In genomic region chrX:48624054-48624420, GRCm38 (mm10) we compare ENCODE assay signal across 7 mouse cellular contexts. TPM values are rescaled to one million over a fixed set of nuclear protein-coding genes. Genes with fewer than 3 reads are reported as not detected.
DNase-seq lines count a peak whose midpoint lies in the region; ATAC-seq and TF ChIP-seq lines count a peak whose summit lies in the region.

No protein-coding gene starts in this region.

- peak overlapping the region; percentile 93 for H3K4me3 ChIP-seq in megakaryocyte, embryonic 14.5 days (replicated peaks)
- peak overlapping the region; percentile 52 for H3K4me3 ChIP-seq in forebrain, embryonic 11.5 days (ENCODE audit: low read depth, low read length)
- H3K4me3 ChIP-seq in limb, embryonic 14.5 days (replicated peaks; ENCODE audit: low read length), result peak overlapping the region; percentile 50
- peak overlapping the region; percentile 67 for H3K4me3 ChIP-seq in stomach, embryonic 15.5 days (replicated peaks)

- no peak for TF ChIP-seq POLR2A in limb, embryonic 14.5 days (IDR thresholded peaks at IDR 0.05; ENCODE audit: borderline replicate concordance, extremely low read depth, insufficient read depth, insufficient read length)

- peak overlapping the region; percentile 58; the same call in 1 of the 2 replicates for H3K9ac ChIP-seq in forebrain, embryonic 11.5 days (ENCODE audit: low read length)
- H3K9ac ChIP-seq in limb, embryonic 14.5 days (ENCODE audit: low read depth, low read length, severe bottlenecking), result peak overlapping the region; percentile 50
- H3K9ac ChIP-seq in stomach, embryonic 15.5 days, result no peak overlapping the region

- no peak for ATAC-seq in megakaryocyte, adult 5-6 weeks (ENCODE audit: poor library complexity, severe bottlenecking)
- ATAC-seq in forebrain, embryonic 11.5 days (replicated peaks; ENCODE audit: low FRiP score), result no peak; the same call in 1 of the 2 replicates
- ATAC-seq in limb, embryonic 14.5 days (ENCODE audit: low FRiP score, low read depth), result no peak
- no peak for ATAC-seq in stomach, embryonic 15.5 days (ENCODE audit: insufficient read depth, low FRiP score, low read depth)

- H3K4me1 ChIP-seq in megakaryocyte, embryonic 14.5 days, result peaks cover 3% of the 10 kb centered on the region; the same call in 1 of the 2 replicates
- no peaks in the 10 kb centered on the region for H3K4me1 ChIP-seq in forebrain, embryonic 11.5 days (replicated peaks; ENCODE audit: control insufficient read depth, insufficient read depth, low read length)
- H3K4me1 ChIP-seq in limb, embryonic 14.5 days (ENCODE audit: control insufficient read depth, insufficient read depth, low read length), result no peaks in the 10 kb centered on the region
- H3K4me1 ChIP-seq in stomach, embryonic 15.5 days, result no peaks in the 10 kb centered on the region

- no peaks in the 10 kb centered on the region for H3K36me3 ChIP-seq in megakaryocyte, embryonic 14.5 days (replicated peaks; ENCODE audit: low read length)
- H3K36me3 ChIP-seq in forebrain, embryonic 11.5 days (ENCODE audit: control insufficient read depth, insufficient read depth, low read length), result no peaks in the 10 kb centered on the region
- no peaks in the 10 kb centered on the region for H3K36me3 ChIP-seq in limb, embryonic 14.5 days (ENCODE audit: control insufficient read depth, insufficient read depth, low read length)
- H3K36me3 ChIP-seq in stomach, embryonic 15.5 days, result no peaks in the 10 kb centered on the region

- peak overlapping the region; percentile 47 for H3K4me2 ChIP-seq in forebrain, embryonic 11.5 days (ENCODE audit: low read depth, low read length, severe bottlenecking)
- peak overlapping the region; percentile 49 for H3K4me2 ChIP-seq in limb, embryonic 14.5 days (replicated peaks; ENCODE audit: low read depth, low read length, severe bottlenecking)
- H3K4me2 ChIP-seq in stomach, embryonic 15.5 days, result peak overlapping the region; percentile 55

- H3K27me3 ChIP-seq in megakaryocyte, embryonic 14.5 days (replicated peaks), result peaks cover 7% of the 10 kb centered on the region
- H3K27me3 ChIP-seq in forebrain, embryonic 11.5 days (ENCODE audit: control insufficient read depth, insufficient read depth, low read length), result no peaks in the 10 kb centered on the region
- H3K27me3 ChIP-seq in limb, embryonic 14.5 days (ENCODE audit: control insufficient read depth, insufficient read depth, low read length), result no peaks in the 10 kb centered on the region
- H3K27me3 ChIP-seq in stomach, embryonic 15.5 days (replicated peaks), result no peaks in the 10 kb centered on the region

- 26% methylated on average over 9 of the region's 9 CpGs for WGBS in forebrain, embryonic 11.5 days
- 29% methylated on average over 9 of the region's 9 CpGs for WGBS in limb, embryonic 14.5 days
- 20% methylated on average over 9 of the region's 9 CpGs for WGBS in stomach, embryonic 15.5 days

- peaks cover 9% of the 10 kb centered on the region for H3K9me3 ChIP-seq in megakaryocyte, embryonic 14.5 days
- no peaks in the 10 kb centered on the region for H3K9me3 ChIP-seq in forebrain, embryonic 11.5 days (ENCODE audit: control insufficient read depth, low read length)
- H3K9me3 ChIP-seq in limb, embryonic 14.5 days (ENCODE audit: control insufficient read depth, low read length), result no peaks in the 10 kb centered on the region
- H3K9me3 ChIP-seq in stomach, embryonic 15.5 days, result no peaks in the 10 kb centered on the region

- no peak for DNase-seq in forebrain, embryonic 11.5 days (ENCODE audit: low spot score)
- DNase-seq in limb, embryonic 14.5 days (ENCODE audit: low spot score), result no peak
- no peak for DNase-seq in left cerebral cortex, adult 18-20 months (ENCODE audit: low spot score in 2 of 2)
- no peak for DNase-seq in adrenal gland, adult 2 months

- H3K27ac ChIP-seq in forebrain, embryonic 11.5 days (ENCODE audit: low read depth, low read length), result peak overlapping the region; percentile 87; the same call in 1 of the 2 replicates
- 0 out of 2 replicates have a peak overlapping the region, but pooled peaks have one; percentile 68 for H3K27ac ChIP-seq in limb, embryonic 14.5 days (replicated peaks; ENCODE audit: low read depth, low read length)
- H3K27ac ChIP-seq in stomach, embryonic 15.5 days, result 0 out of 2 replicates have a peak overlapping the region, but pooled peaks have one; percentile 82

RNA-seq across cellular contexts. Expression of gene Slc25a14, which starts 0.8 kb away (rescaled TPM):
- 0.18 TPM in 1 of 2 replicates, not detected in the other for polyA plus RNA-seq in megakaryocyte, embryonic 14.5 days (2012; ENCODE audit: insufficient read depth, low replicate concordance)
- total RNA-seq in megakaryocyte, adult 5-6 weeks (2015), result 6.0 and 7.0 TPM in 2 replicates
- 5.0 and 16.1 TPM in 2 replicates for total RNA-seq in megakaryocyte, adult 5-6 weeks (2017)
- polyA plus RNA-seq in forebrain, embryonic 11.5 days (2014; fragmentation: Nextera tagmentation; extraction: Ambion mirVana), result 24.6 and 26.4 TPM in 2 replicates
- polyA plus RNA-seq in limb, embryonic 14.5 days (2012; rRNA removed), result 10.9 and 12.1 TPM in 2 replicates
- 12.6 and 13.7 TPM in 2 replicates for polyA plus RNA-seq in limb, embryonic 14.5 days (2014; fragmentation: Nextera tagmentation; extraction: Ambion mirVana)
- polyA plus RNA-seq in stomach, embryonic 15.5 days (2015; fragmentation: Nextera tagmentation; extraction: Ambion mirVana), result 12.3 and 13.3 TPM in 2 replicates
- 10 to 100 TPM; 67.9 to 69.8 TPM for total RNA-seq in left cerebral cortex, adult 18-20 months (2021)
- total RNA-seq in adrenal gland, adult 2 months (2021), result 10 to 100 TPM in 1 of 2 experiments, 1 to 10 TPM in 1; 8.3 to 15.0 TPM
- 1.4 and 1.8 TPM in 2 replicates for polyA plus RNA-seq in adrenal gland, adult 2 months (2012; rRNA removed)

RNA-seq across cellular contexts. Expression of gene Zfp280c, which starts 29.7 kb away (rescaled TPM):
- 0.08 TPM in 1 of 2 replicates, not detected in the other for polyA plus RNA-seq in megakaryocyte, embryonic 14.5 days (2012; ENCODE audit: insufficient read depth, low replicate concordance)
- total RNA-seq in megakaryocyte, adult 5-6 weeks (2015), result 22.8 and 26.0 TPM in 2 replicates
- 11.1 and 14.0 TPM in 2 replicates for total RNA-seq in megakaryocyte, adult 5-6 weeks (2017)
- 19.4 and 25.1 TPM in 2 replicates for polyA plus RNA-seq in forebrain, embryonic 11.5 days (2014; fragmentation: Nextera tagmentation; extraction: Ambion mirVana)
- polyA plus RNA-seq in limb, embryonic 14.5 days (2012; rRNA removed), result 38.9 and 48.8 TPM in 2 replicates
- 13.3 and 16.8 TPM in 2 replicates for polyA plus RNA-seq in limb, embryonic 14.5 days (2014; fragmentation: Nextera tagmentation; extraction: Ambion mirVana)
- 7.8 and 9.0 TPM in 2 replicates for polyA plus RNA-seq in stomach, embryonic 15.5 days (2015; fragmentation: Nextera tagmentation; extraction: Ambion mirVana)
- 10 to 100 TPM; 17.0 to 18.7 TPM for total RNA-seq in left cerebral cortex, adult 18-20 months (2021)
- 10 to 100 TPM in 1 of 2 experiments, 1 to 10 TPM in 1; 9.8 to 11.8 TPM for total RNA-seq in adrenal gland, adult 2 months (2021)
- 0.65 and 0.76 TPM in 2 replicates for polyA plus RNA-seq in adrenal gland, adult 2 months (2012; rRNA removed)

RNA-seq across cellular contexts. Expression of gene Gpr119, which starts 50.2 kb away (rescaled TPM):
- polyA plus RNA-seq in megakaryocyte, embryonic 14.5 days (2012; ENCODE audit: insufficient read depth, low replicate concordance), result not detected in 2 replicates
- total RNA-seq in megakaryocyte, adult 5-6 weeks (2015), result 0.18 TPM in 1 of 2 replicates, not detected in the other
- total RNA-seq in megakaryocyte, adult 5-6 weeks (2017), result not detected in 2 replicates
- not detected in 2 replicates for polyA plus RNA-seq in forebrain, embryonic 11.5 days (2014; fragmentation: Nextera tagmentation; extraction: Ambion mirVana)
- not detected in 2 replicates for polyA plus RNA-seq in limb, embryonic 14.5 days (2012; rRNA removed)
- polyA plus RNA-seq in limb, embryonic 14.5 days (2014; fragmentation: Nextera tagmentation; extraction: Ambion mirVana), result not detected in 2 replicates
- polyA plus RNA-seq in stomach, embryonic 15.5 days (2015; fragmentation: Nextera tagmentation; extraction: Ambion mirVana), result 0.21 and 0.27 TPM in 2 replicates
- not detected for total RNA-seq in left cerebral cortex, adult 18-20 months (2021)
- total RNA-seq in adrenal gland, adult 2 months (2021), result under 1 TPM in 1 of 2 experiments, not detected in 1; 0.12 TPM
- polyA plus RNA-seq in adrenal gland, adult 2 months (2012; rRNA removed), result 0.09 TPM in 1 of 2 replicates, not detected in the other
